Mouse (Mus musculus): Measurements from ENCODE around the gene Parp9.
"Not testable (repeated sequence)": the region's sequence is repeated elsewhere in the genome, so short reads cannot be mapped to it uniquely, and the experiment has no call there.

Parp9 gene

GRCm38 (mm10) chr16:35938211-35939151 lies at the start of gene Parp9, which contains the start of gene Dtx3l:
TSS of gene Parp9 (plus strand) at chr16:35938470.
TSS of gene Dtx3l (minus strand) at chr16:35939151.
- in situ Hi-C loops (cut with MboI; ENCODE audit: low sequenced_read_pairs): no loop called here

- in situ Hi-C loops (cut with MboI; ENCODE audit: low sequenced_read_pairs): no loop called here
These were observed 49.4 kb upstream of the Parp9 start for GRCm38 (mm10) chr16:35888910-35889309.

- in situ Hi-C loops (cut with MboI; ENCODE audit: low sequenced_read_pairs): no loop called here
These were observed 47.6 kb upstream of the Parp9 start for GRCm38 (mm10) chr16:35890645-35891044.

- in situ Hi-C loops (cut with MboI; ENCODE audit: low sequenced_read_pairs): not testable (repeated sequence)
These were observed 46.7 kb upstream of the Parp9 start for GRCm38 (mm10) chr16:35891603-35892002.

- in situ Hi-C loops (cut with MboI; ENCODE audit: low sequenced_read_pairs): no loop called here
These were observed 43.3 kb upstream of the Parp9 start for GRCm38 (mm10) chr16:35894997-35895396.

GRCm38 (mm10) chr16:35900541-35900940 lies 37.7 kb upstream of the Parp9 start:
- in situ Hi-C loops (cut with MboI; ENCODE audit: low sequenced_read_pairs): no loop called here

- in situ Hi-C loops (cut with MboI; ENCODE audit: low sequenced_read_pairs): no loop called here
These were observed 35.1 kb upstream of the Parp9 start for GRCm38 (mm10) chr16:35903014-35903640.

GRCm38 (mm10) chr16:35904121-35904736 lies 34.0 kb upstream of the Parp9 start:
- in situ Hi-C loops (cut with MboI; ENCODE audit: low sequenced_read_pairs): no loop called here

GRCm38 (mm10) chr16:35905355-35905754 lies 32.9 kb upstream of the Parp9 start:
- in situ Hi-C loops (cut with MboI; ENCODE audit: low sequenced_read_pairs): no loop called here

GRCm38 (mm10) chr16:35905819-35906485 lies 32.3 kb upstream of the Parp9 start:
- in situ Hi-C loops (cut with MboI; ENCODE audit: low sequenced_read_pairs): no loop called here

- in situ Hi-C loops (cut with MboI; ENCODE audit: low sequenced_read_pairs): no loop called here
These were observed 31.4 kb upstream of the Parp9 start for GRCm38 (mm10) chr16:35906887-35907286.

- in situ Hi-C loops (cut with MboI; ENCODE audit: low sequenced_read_pairs): no loop called here
These were observed 30.7 kb upstream of the Parp9 start for GRCm38 (mm10) chr16:35907432-35908201.

GRCm38 (mm10) chr16:35911449-35911848 lies 26.8 kb upstream of the Parp9 start:
- in situ Hi-C loops (cut with MboI; ENCODE audit: low sequenced_read_pairs): no loop called here

GRCm38 (mm10) chr16:35913526-35913925 lies 24.7 kb upstream of the Parp9 start:
- in situ Hi-C loops (cut with MboI; ENCODE audit: low sequenced_read_pairs): no loop called here

GRCm38 (mm10) chr16:35914301-35914700 lies 24.0 kb upstream of the Parp9 start:
- in situ Hi-C loops (cut with MboI; ENCODE audit: low sequenced_read_pairs): no loop called here

GRCm38 (mm10) chr16:35918721-35919543 lies 19.3 kb upstream of the Parp9 start:
- in situ Hi-C loops (cut with MboI; ENCODE audit: low sequenced_read_pairs): no loop called here

GRCm38 (mm10) chr16:35921676-35922235 lies 16.5 kb upstream of the Parp9 start:
- in situ Hi-C loops (cut with MboI; ENCODE audit: low sequenced_read_pairs): no loop called here

- in situ Hi-C loops (cut with MboI; ENCODE audit: low sequenced_read_pairs): no loop called here
These were observed 15.9 kb upstream of the Parp9 start for GRCm38 (mm10) chr16:35922301-35922895.

Measured in CH12F3 (cell line).